Mouse (Mus musculus) olfactory bulb, adult 2 months (tissue): Measurements from ENCODE around the gene Arhgap9. TPM values are rescaled to one million over a fixed set of nuclear protein-coding genes. Genes with fewer than 3 reads are reported as not detected.

Experiments
- H3K27ac ChIP-seq: fragments of 200-500 bp; 2 replicates; pipeline ENCODE4 v1.5.1; 2012; ENCODE audit warnings: low read depth, low read length; ENCODE audit not compliant: insufficient read depth
- H3K4me1 ChIP-seq: fragments of 200-500 bp; 2 replicates; pipeline ENCODE4 v1.6.1; 2012; ENCODE audit warnings: low read length; ENCODE audit not compliant: control insufficient read depth, insufficient read depth
- H3K4me3 ChIP-seq: fragments of 200-500 bp; 2 replicates; pipeline ENCODE4 v1.5.1; 2012; ENCODE audit warnings: mild to moderate bottlenecking, low read depth, low read length, moderate library complexity; ENCODE audit not compliant: insufficient read depth
- CTCF ChIP-seq: fragments of 200-500 bp; IDR thresholded peaks from 2 replicates; pipeline ENCODE4 v1.5.1; 2012; ENCODE audit warnings: low read depth, mild to moderate bottlenecking, low read length, moderate library complexity; ENCODE audit not compliant: insufficient read depth
- POLR2A ChIP-seq: fragments of 200-500 bp; IDR thresholded peaks from 2 replicates; pipeline ENCODE4 v1.6.1; 2012; ENCODE audit warnings: mild to moderate bottlenecking, low read depth, low read length, moderate library complexity; ENCODE audit not compliant: insufficient read depth
- WGBS: fragments of 180-500 bp; shearing (Covaris S2); methylation state at CpG from one replicate; pipeline ENCODE4 v1.1.7; 2018; 5-methylcytosine and 5-hydroxymethylcytosine counted together
- polyA plus RNA-seq: library from polyadenylated mRNA; stranded (reverse); fragments of >200 nt; gene quantifications from 2 replicates; pipeline ENCODE4 v1.2.4, GENCODE M21; 2012; ENCODE audit warnings: low replicate concordance; ENCODE audit not compliant: missing spikeins, insufficient read depth, insufficient read length

Arhgap9 gene
- polyA plus RNA-seq, 1 experiment = not detected

DNA sequence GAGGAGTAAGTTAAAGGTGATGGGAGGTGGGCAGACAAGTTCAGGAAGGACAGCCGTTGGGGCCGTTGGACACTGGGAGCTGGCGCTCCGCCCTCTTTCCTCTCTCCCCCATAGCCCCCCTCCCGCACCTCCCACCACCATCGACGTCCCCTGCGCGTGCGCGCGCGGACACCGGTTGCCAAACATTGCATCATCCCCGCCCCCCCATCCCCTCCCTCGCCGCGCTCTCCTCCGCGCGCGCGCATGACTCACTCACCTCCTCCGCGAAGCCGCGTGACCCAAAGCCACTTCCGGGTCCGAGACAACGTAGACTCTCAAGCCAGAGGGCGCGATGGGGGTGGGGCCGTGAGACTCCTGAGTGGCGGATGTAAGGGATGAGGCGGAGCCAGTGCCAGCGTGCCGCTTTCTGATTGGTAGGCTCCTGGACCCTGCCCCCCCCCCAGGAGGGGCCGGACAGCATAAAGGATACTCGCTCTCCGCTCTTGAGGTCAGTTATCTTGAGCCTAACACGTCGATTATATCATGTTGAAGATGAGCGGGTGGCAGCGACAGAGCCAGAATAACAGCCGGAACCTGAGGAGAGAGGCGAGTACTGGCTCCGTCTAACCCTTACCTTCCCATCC is 31.3 kb upstream of the Arhgap9 start:
- no peak for TF ChIP-seq CTCF
- TF ChIP-seq POLR2A = peak; percentile 53
- under 1% methylated on average over 40 of the region's 47 CpGs for WGBS
- H3K27ac ChIP-seq = peak overlapping the region; percentile 99
- H3K4me1 ChIP-seq = peaks cover 36% of the 10 kb centered on the region
- peak overlapping the region; percentile 78 for H3K4me3 ChIP-seq

GRCm38 (mm10) chr10:127290930-127291880 is 30.6 kb upstream of the Arhgap9 start:
- TF ChIP-seq POLR2A (no peak), CTCF (no peak)
- Histone ChIP-seq H3K4me3 (peak overlapping the region; percentile 78), H3K4me1 (peaks cover 28% of the 10 kb centered on the region), H3K27ac (peak overlapping the region; percentile 88)
- under 1% methylated on average over 19 of the region's 19 CpGs for WGBS

GRCm38 (mm10) chr10:127291881-127292638 is 29.7 kb upstream of the Arhgap9 start:
- Histone ChIP-seq H3K4me1 (peaks cover 20% of the 10 kb centered on the region), H3K4me3 (no peak overlapping the region), H3K27ac (no peak overlapping the region)
- 19% methylated on average over 5 of the region's 5 CpGs for WGBS
- TF ChIP-seq POLR2A (no peak), CTCF (no peak)

- 45% methylated on average over 6 of the region's 6 CpGs for WGBS
- TF ChIP-seq CTCF = no peak
- no peak for TF ChIP-seq POLR2A
- Histone ChIP-seq H3K27ac (no peak overlapping the region; the same call in 1 of the 2 replicates), H3K4me3 (no peak overlapping the region), H3K4me1 (peaks cover 10% of the 10 kb centered on the region)
Observed at GRCm38 (mm10) chr10:127292987-127293538, 28.7 kb upstream of the Arhgap9 start.

- Histone ChIP-seq H3K4me3 (no peak overlapping the region), H3K27ac (no peak overlapping the region), H3K4me1 (peaks cover 10% of the 10 kb centered on the region)
- no peak for TF ChIP-seq POLR2A
- no peak for TF ChIP-seq CTCF
- 80% methylated on average over 3 of the region's 3 CpGs for WGBS
Observed at GRCm38 (mm10) chr10:127293590-127294113, 28.1 kb upstream of the Arhgap9 start.

- WGBS = 88% methylated on average over 10 of the region's 10 CpGs
- Histone ChIP-seq H3K4me3 (no peak overlapping the region), H3K4me1 (peaks cover 7% of the 10 kb centered on the region), H3K27ac (no peak overlapping the region)
- TF ChIP-seq POLR2A = no peak
- TF ChIP-seq CTCF = no peak
Observed at GRCm38 (mm10) chr10:127294895-127295510, 26.8 kb upstream of the Arhgap9 start.

- 86% methylated on average over 24 of the region's 24 CpGs for WGBS
- TF ChIP-seq CTCF = no peak
- TF ChIP-seq POLR2A = no peak
- H3K27ac ChIP-seq = no peak overlapping the region
- peaks cover 7% of the 10 kb centered on the region for H3K4me1 ChIP-seq
- no peak overlapping the region for H3K4me3 ChIP-seq
Observed at GRCm38 (mm10) chr10:127295986-127296794, 25.6 kb upstream of the Arhgap9 start.
